Comparison of ENCODE assay signal across 21 mouse cellular contexts in the genomic region with DNA sequence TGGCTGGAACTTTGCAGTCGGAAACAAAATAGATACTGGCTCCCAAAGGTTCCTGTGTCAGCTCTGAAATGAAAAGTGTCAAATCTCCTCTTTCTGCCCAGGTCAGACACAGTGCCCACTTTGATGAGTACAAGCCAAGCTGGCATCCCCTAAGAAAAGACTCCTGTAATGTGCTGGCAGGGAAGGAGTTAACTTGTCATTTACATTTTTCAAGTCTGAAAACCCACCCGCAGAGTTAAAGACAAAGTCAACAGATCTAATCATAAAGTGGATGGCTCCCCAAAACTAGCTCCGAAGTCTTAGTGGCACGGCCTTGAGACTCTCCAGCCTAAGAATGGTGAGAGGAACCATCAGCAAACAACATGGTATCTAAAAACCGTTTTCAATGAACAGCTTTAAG. TPM values are rescaled to one million over a fixed set of nuclear protein-coding genes. Genes with fewer than 3 reads are reported as not detected.
DNase-seq lines count a peak whose midpoint lies in the region; ATAC-seq lines count a peak whose summit lies in the region.
"Had no signal": no experiment of that assay in that cellular context is flagged by ENCODE, and none has a peak within 500 bp of the region (broad histone marks: within the 10 kb centered on the region; RNA-seq: fewer than 3 reads in every experiment).

No protein-coding gene starts in this region.

- no peak overlapping the region for H3K4me2 ChIP-seq in kidney, embryonic 15.5 days
- peak overlapping the region; percentile 72 for H3K4me2 ChIP-seq in forebrain, embryonic 12.5 days
- peak overlapping the region; percentile 83 for H3K4me2 ChIP-seq in hindbrain, embryonic 13.5 days
- H3K4me2 ChIP-seq in midbrain, embryonic 14.5 days (ENCODE audit: low read length): peak overlapping the region; percentile 72
- H3K4me2 ChIP-seq: liver, embryonic 12.5 days had no signal

- H3K9me3 ChIP-seq in kidney, embryonic 15.5 days (replicated peaks): no peaks in the 10 kb centered on the region
- no peaks in the 10 kb centered on the region for H3K9me3 ChIP-seq in forebrain, embryonic 12.5 days
- no peaks in the 10 kb centered on the region for H3K9me3 ChIP-seq in hindbrain, embryonic 13.5 days
- no peaks in the 10 kb centered on the region for H3K9me3 ChIP-seq in midbrain, embryonic 14.5 days (ENCODE audit: control insufficient read depth, low read length)
- H3K9me3 ChIP-seq: liver, embryonic 12.5 days had no signal

- no peaks in the 10 kb centered on the region for H3K36me3 ChIP-seq in kidney, embryonic 15.5 days
- peaks cover 19% of the 10 kb centered on the region; the same call in 1 of the 2 replicates for H3K36me3 ChIP-seq in forebrain, embryonic 12.5 days (replicated peaks)
- H3K36me3 ChIP-seq in hindbrain, embryonic 13.5 days: no peaks in the 10 kb centered on the region
- no peaks in the 10 kb centered on the region for H3K36me3 ChIP-seq in midbrain, embryonic 14.5 days (ENCODE audit: control insufficient read depth, insufficient read depth, low read length)
- H3K36me3 ChIP-seq: G1E; liver, embryonic 12.5 days had no signal

- no peak for DNase-seq in kidney, adult 8-10 months
- DNase-seq in midbrain, embryonic 14.5 days: peak; percentile 52
- DNase-seq in adrenal gland, postnatal 36 days: no peak
- DNase-seq in adrenal gland, postnatal 4 days (ENCODE audit: low spot score in 2 of 2): no peak
- DNase-seq in urinary bladder, postnatal 25 days (ENCODE audit: low spot score): no peak
- DNase-seq: adrenal gland, postnatal 25 days; cerebellum, postnatal 36 days; kidney, adult 11 months; layer of hippocampus, adult 9-11 months; right cerebral cortex, postnatal 25 days; thymus, postnatal 14 days had no signal

- no peak for ATAC-seq in kidney, embryonic 15.5 days (replicated peaks; ENCODE audit: low FRiP score)
- ATAC-seq in forebrain, embryonic 12.5 days (ENCODE audit: low FRiP score): no peak
- no peak for ATAC-seq in hindbrain, embryonic 13.5 days (ENCODE audit: low FRiP score)
- no peak for ATAC-seq in midbrain, embryonic 14.5 days (ENCODE audit: low FRiP score, low TSS enrichment)
- ATAC-seq: liver, embryonic 12.5 days; lung, postnatal 0 days had no signal

- H3K27ac ChIP-seq in kidney, embryonic 15.5 days: 0 out of 2 replicates have a peak overlapping the region, but pooled peaks have one; percentile 28
- peak overlapping the region; percentile 84 for H3K27ac ChIP-seq in forebrain, embryonic 12.5 days
- H3K27ac ChIP-seq in hindbrain, embryonic 13.5 days: no peak overlapping the region
- H3K27ac ChIP-seq in midbrain, embryonic 14.5 days (replicated peaks; ENCODE audit: low read depth, low read length): peak overlapping the region; percentile 66
- H3K27ac ChIP-seq: liver, embryonic 12.5 days had no signal

- 2% methylated on average over 5 of the region's 5 CpGs for WGBS in kidney, embryonic 15.5 days
- WGBS in forebrain, embryonic 12.5 days: 2% methylated on average over 5 of the region's 5 CpGs
- 9% methylated on average over 5 of the region's 5 CpGs for WGBS in hindbrain, embryonic 13.5 days
- 7% methylated on average over 5 of the region's 5 CpGs for WGBS in midbrain, embryonic 14.5 days

- no peak overlapping the region for H3K9ac ChIP-seq in kidney, embryonic 15.5 days
- H3K9ac ChIP-seq in forebrain, embryonic 12.5 days: 0 out of 2 replicates have a peak overlapping the region, but pooled peaks have one; percentile 81
- no peak overlapping the region for H3K9ac ChIP-seq in hindbrain, embryonic 13.5 days
- H3K9ac ChIP-seq in midbrain, embryonic 14.5 days (replicated peaks; ENCODE audit: low read length): no peak overlapping the region; the same call in 1 of the 2 replicates
- H3K9ac ChIP-seq: liver, embryonic 12.5 days had no signal

- H3K4me1 ChIP-seq in kidney, embryonic 15.5 days: peaks cover 30% of the 10 kb centered on the region
- H3K4me1 ChIP-seq in forebrain, embryonic 12.5 days: peaks cover 90% of the 10 kb centered on the region
- peaks cover 90% of the 10 kb centered on the region for H3K4me1 ChIP-seq in hindbrain, embryonic 13.5 days (replicated peaks)
- H3K4me1 ChIP-seq in midbrain, embryonic 14.5 days (ENCODE audit: control insufficient read depth, insufficient read depth, low read length): peaks cover 76% of the 10 kb centered on the region
- H3K4me1 ChIP-seq: liver, embryonic 12.5 days had no signal

- peaks cover 97% of the 10 kb centered on the region for H3K27me3 ChIP-seq in kidney, embryonic 15.5 days
- H3K27me3 ChIP-seq in forebrain, embryonic 12.5 days: peaks cover 22% of the 10 kb centered on the region
- peaks cover 29% of the 10 kb centered on the region; the same call in 1 of the 2 replicates for H3K27me3 ChIP-seq in hindbrain, embryonic 13.5 days
- no peaks in the 10 kb centered on the region for H3K27me3 ChIP-seq in midbrain, embryonic 14.5 days (ENCODE audit: control insufficient read depth, insufficient read depth, low read length)

- H3K4me3 ChIP-seq in kidney, embryonic 15.5 days (replicated peaks): no peak overlapping the region
- peak overlapping the region; percentile 56 for H3K4me3 ChIP-seq in forebrain, embryonic 12.5 days (replicated peaks)
- no peak overlapping the region for H3K4me3 ChIP-seq in hindbrain, embryonic 13.5 days
- H3K4me3 ChIP-seq in midbrain, embryonic 14.5 days (replicated peaks; ENCODE audit: low read depth, low read length): peak overlapping the region; percentile 18
- H3K4me3 ChIP-seq: erythroblast, embryonic 14.5 days; liver, embryonic 12.5 days had no signal

RNA-seq across cellular contexts. Expression of gene Pou3f3, which starts 11.6 kb away (rescaled TPM):
- polyA plus RNA-seq in kidney, embryonic 15.5 days (2015; fragmentation: Nextera tagmentation; extraction: Ambion mirVana): 8.9 and 9.2 TPM in 2 replicates
- polyA plus RNA-seq in forebrain, embryonic 12.5 days (2016; fragmentation: Nextera tagmentation; extraction: Ambion mirVana): 38.2 and 46.0 TPM in 2 replicates
- polyA plus RNA-seq in hindbrain, embryonic 13.5 days (2015; fragmentation: Nextera tagmentation; extraction: Ambion mirVana): 17.4 and 18.2 TPM in 2 replicates
- 20.0 and 24.5 TPM in 2 replicates for polyA plus RNA-seq in midbrain, embryonic 14.5 days (2014; fragmentation: Nextera tagmentation; extraction: Ambion mirVana)
- under 1 TPM in 1 of 2 experiments, not detected in 1; 0.07 TPM for total RNA-seq in adrenal gland, postnatal 36 days (2021)
- total RNA-seq in adrenal gland, postnatal 4 days (2021): 1 to 10 TPM in 1 of 2 experiments, under 1 TPM in 1; 0.68 to 6.3 TPM
- total RNA-seq: granulocyte monocyte progenitor cell, adult 5-6 weeks; monocyte, adult 5-6 weeks had no signal
- polyA plus RNA-seq: C2C12; erythroblast, embryonic 14.5 days; G1E had no signal

Comparison
In these comparisons a context has a peak if more than half of its experiments do, and no peak if none do; other contexts are left out.
1. H3K4me3 ChIP-seq: peak in forebrain, embryonic 12.5 days (single experiment) and midbrain, embryonic 14.5 days (single experiment); none in kidney, embryonic 15.5 days (single experiment) and hindbrain, embryonic 13.5 days (single experiment).